Mouse (Mus musculus): ENCODE data around the gene Gm498. TPM values are rescaled to one million over a fixed set of nuclear protein-coding genes. Genes with fewer than 3 reads are reported as not detected.

Gene Gm498
- total RNA-seq, 2 experiments from 2014 or later: not detected

DNA sequence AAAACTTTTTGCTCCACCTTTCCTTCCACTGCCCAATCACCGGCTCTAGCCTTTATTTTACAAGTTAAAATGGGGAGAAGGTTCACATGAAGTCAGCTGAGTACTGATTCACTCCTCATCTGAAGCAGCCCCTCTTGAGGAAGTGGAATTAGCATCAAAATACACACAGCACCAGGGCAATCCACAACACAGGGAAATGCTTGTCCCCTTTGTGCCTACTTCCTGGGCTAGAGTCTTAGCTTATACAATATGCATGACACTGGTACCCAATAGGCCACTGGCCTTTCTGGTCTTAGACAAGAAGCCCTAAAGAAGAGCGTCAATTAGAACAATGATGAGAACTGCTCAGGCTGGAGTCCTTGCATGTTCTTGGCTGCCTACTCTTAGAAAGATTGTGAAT lies 25.7 kb downstream of the Gm498 start:
- DNase-seq: no peak

DNA sequence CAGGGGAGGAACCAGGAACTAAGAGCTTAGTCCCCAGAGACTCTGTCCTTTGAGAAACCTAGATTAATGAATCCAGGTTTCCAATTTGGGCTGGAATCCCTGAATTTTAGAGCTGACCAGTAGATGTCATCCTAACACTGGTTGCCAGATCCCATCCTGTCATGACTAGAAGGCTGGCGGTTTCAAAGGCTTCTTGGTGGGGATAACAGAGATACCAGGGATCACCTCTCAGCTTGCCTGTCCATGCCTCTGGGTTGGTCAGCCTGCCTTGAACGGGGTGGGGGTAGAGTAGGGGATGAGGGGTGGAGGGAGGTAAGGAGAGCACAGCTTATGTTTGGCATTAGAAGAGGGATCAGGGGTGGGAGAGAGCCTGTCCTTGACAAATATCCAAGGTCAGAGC lies 34.0 kb downstream of the Gm498 start:
- no peak for DNase-seq

DNA sequence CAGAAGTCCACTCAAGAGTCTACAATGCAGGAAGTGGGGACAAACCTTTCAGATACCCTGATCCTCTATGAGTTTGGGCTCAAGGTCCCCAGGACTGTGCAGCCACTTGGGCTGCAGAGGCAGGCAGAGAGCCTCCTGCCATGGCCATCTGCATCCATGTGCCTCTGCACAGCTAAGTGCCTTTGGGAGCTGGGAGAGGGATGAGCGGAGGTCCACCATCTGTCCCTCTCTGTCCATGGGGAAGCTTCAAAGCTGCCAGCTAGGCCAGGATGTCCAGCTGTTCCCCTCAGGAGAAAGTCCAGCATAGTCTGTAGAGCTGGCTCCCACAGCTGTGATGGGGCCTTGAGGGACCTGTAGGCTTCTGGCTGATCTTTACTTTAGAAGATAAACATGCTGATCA lies 38.5 kb downstream of the Gm498 start:
- no peak for DNase-seq

GRCm38 (mm10) chr7:143905606-143906005 lies 39.0 kb downstream of the Gm498 start:
- no peak for DNase-seq

DNA sequence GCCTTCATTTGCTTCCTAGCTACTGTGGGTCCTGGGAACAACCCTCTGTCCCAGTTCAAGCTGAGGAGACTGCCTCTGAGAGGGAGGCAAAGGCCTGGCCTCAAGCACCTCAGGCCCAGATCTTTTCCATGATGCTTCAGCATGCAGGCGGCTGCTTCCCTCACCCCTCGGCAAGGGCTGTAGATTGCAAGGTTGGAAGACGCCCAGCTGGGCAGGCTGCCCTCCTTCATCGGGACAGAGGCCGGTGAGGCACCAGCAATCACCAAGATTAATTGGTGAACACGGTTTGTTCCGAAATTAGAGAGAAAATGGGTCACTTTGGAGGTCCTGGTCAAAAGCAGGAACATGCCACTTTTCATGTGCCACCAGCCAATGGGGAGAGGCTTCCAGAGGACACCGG lies 47.0 kb downstream of the Gm498 start:
- DNase-seq: no peak

GRCm38 (mm10) chr7:143919031-143919679 lies 52.5 kb downstream of the Gm498 start:
- DNase-seq: no peak

- no peak for DNase-seq
Measured at GRCm38 (mm10) chr7:143929899-143930298, 63.3 kb downstream of the Gm498 start.

GRCm38 (mm10) chr7:143938647-143939046 lies 72.0 kb downstream of the Gm498 start:
- no peak for DNase-seq

DNA sequence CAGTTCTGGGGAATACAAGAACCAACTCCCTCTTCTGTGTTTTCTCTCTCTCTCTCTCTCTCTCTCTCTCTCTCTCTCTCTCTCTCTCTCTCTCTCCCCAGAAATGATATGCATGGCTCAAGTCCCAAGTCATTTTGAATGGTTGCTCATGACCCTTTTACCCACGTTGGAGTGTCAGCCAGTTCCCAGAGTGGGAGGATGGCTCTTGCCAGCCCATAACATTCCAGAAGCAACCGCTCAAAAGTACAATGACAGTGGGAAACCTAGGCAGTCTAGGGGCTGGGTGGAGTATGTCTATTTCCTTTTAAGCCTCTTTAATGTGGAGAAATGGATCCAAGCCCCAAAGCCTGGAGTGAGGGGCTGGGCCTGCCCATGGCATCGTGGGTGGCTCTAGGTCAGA lies 72.8 kb downstream of the Gm498 start:
- no peak for DNase-seq

DNA sequence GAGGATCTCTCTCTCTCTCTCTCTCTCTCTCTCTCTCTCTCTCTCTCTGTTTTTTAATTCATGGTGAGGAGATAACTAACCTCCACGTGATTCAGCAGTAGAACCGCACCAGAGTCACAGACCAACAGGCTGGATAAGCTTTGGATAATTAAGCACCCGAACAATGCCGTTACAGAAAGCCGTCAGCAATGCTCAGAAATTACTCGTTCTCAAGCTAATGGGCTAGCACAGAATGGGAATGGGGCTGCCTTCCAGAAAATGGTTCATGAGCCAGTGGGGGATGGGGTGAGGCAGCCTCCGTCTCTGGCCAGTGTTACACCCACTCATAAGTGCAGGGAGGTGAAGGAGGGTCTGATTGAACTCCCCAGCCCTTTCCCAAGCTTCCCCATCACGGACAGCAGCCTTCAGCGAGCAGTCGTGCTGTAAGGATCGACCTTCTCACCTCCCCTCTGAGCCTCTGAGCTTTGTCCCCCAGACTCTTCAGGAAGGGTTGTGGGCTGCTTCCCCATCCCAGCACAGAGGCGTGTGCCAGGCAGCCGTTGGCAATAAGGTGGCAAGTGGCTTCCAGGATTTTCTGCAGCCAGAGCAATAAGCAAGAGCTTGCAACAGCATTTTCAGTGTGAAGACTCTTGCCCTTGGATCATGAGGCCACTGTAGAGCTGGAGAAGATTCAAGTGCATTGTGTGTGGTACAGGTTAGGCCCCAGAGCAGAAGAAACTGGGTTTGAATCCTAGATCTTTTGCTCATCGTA lies 76.5 kb downstream of the Gm498 start:
- DNase-seq: no peak

DNA sequence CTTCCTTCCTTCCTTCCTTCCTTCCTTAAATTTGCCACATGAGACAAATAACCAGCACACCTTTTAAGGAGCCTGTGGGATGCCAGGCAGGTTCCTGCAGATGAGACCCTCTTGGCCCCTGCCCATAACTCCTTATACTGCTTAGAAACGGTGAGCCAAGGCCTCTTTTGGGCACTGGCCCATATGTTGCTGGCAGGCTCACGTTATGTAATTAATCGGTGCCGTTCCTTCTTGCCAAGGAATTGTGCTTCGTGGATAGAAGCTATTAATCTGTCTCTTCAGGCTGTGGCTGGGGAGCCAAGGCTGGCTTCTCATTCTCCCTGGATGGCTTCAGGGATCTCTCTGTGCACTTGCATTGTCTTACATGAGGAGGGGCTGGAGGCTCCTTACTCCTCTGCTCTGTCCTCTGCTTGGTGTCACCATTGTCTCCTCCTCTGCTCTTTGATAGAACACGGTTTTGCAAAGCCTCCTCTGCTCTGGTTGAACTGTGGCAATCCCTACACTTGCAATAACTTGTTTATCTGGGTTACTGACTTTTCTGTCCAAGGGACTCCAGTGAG lies 77.9 kb downstream of the Gm498 start:
- DNase-seq: no peak

Small RNA genes lying within 50 kb of the gene (microRNA-seq; reads per million reads assigned to microRNA genes)
- 0 reads per million in 2 experiments for gene Mir6404

Other genes starting within 250 kb of the Gm498 start
- gene Tnfrsf26, start 238.1 kb upstream of the Gm498 start, total RNA-seq (2021): 1 to 10 TPM; 1.0 to 1.4 TPM
- 1 to 10 TPM; 3.6 to 5.0 TPM for gene Tnfrsf22, start 217.2 kb upstream of the Gm498 start, total RNA-seq (2021)
- gene Tnfrsf23, start 181.0 kb upstream of the Gm498 start, total RNA-seq (2021): 1 to 10 TPM; 3.4 to 3.6 TPM
- 10 to 100 TPM; 45.1 to 46.4 TPM for gene Osbpl5, start 109.9 kb upstream of the Gm498 start, total RNA-seq (2021)
- not detected for gene Mrgprg, start 99.8 kb upstream of the Gm498 start, total RNA-seq (2021)
- 1 to 10 TPM; 2.3 to 2.4 TPM for gene Mrgpre, start 82.3 kb upstream of the Gm498 start, total RNA-seq (2021)
- gene Nadsyn1, start 44.0 kb upstream of the Gm498 start, total RNA-seq (2021): 1 to 10 TPM; 8.8 to 9.8 TPM
- 10 to 100 TPM; 15.7 to 17.5 TPM for gene Dhcr7, start 43.7 kb upstream of the Gm498 start, total RNA-seq (2021)
- gene Shank2, start 135.1 kb downstream of the Gm498 start, total RNA-seq (2021): under 1 TPM; 0.88 to 0.97 TPM

All from heart, postnatal 4 days (tissue).